Mouse (Mus musculus) CD4-positive helper T cell, adult 2 months (primary cell): ENCODE measurements around the gene Exoc2.

ENCODE experiments used
- DNase-seq: peaks from one replicate; pipeline ENCODE4 v3.0.0-alpha.2; 2012; ENCODE audit warnings: low read depth, missing footprints, low spot score

Exoc2 gene

DNA sequence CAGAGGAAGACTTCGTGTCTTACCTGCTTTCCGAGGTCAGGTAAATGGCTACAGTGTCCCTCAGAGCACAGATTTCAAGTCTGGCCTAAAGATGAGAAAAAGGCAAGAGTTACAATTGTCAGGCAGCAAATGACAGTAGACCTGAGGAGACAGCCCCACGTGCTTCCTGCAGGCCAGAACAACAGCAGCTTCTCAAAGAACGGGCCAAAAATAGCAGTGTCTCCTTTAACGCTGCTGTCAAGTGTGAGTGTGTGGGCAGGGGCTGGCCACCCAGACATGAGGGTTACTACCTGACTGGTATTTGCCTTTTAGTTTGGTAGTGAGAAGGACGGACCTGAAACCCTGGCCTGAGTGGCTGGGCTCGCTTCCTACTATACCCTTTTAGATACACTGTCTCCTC is 153.3 kb downstream of the Exoc2 start:
- no peak for DNase-seq

DNA sequence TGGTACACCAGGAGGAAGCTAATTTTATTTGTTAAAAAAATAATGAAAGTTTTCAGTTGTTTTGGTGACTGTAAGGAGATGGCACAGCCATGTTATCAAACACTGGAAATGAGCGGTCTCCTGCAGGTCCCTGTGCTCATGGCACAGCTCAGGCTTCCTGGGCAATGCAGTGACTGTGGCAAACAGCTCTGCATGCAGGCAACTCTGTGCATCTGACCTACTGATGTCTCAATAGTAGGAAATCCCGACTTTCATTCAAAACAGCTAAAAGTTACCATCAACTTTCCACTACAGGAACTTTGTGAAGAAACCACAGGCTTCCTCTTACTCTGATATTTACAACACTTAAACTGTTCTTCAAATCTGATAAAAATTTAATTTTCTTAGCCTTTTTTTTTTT is 154.0 kb downstream of the Exoc2 start:
- DNase-seq: peak; percentile 43

DNA sequence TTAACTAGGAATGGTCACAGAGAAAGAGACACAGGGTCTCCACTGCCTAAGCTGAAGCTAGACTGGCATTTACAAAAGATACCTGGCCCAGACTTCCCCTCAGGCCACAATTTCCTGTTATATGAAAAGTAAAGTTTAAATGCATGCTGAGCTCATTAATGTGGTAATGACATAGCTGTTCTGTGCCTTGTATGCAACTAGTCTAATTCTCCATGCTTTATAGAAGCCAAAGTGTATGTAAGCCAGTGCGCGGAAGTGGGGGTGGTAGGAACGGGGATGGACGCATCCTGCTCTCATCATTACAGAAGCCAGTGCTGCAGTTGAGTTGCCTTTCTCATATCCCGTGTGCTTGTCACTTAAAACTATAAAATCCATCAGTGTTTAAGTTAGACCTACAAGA is 156.5 kb downstream of the Exoc2 start:
- peak; percentile 60 for DNase-seq

DNA sequence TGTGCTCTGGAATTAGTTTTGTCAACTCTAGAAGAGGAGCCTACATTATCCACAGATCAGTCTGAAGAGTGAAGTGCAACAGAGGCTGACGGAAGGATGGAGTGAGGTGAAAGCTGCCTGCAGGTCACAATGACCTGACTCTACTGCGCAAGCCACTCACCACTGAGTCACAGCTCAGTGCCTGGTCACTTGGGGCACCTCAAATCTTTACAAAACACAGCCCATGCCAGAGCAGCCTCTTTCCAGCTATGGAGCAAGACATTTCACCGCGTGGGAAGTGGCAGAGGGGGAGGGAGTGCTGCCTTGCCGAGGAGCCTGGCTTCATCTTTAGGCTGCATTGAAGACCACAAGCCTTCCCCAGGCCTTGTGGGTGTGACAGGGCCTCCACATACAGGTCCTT is 159.6 kb downstream of the Exoc2 start:
- no peak for DNase-seq

DNA sequence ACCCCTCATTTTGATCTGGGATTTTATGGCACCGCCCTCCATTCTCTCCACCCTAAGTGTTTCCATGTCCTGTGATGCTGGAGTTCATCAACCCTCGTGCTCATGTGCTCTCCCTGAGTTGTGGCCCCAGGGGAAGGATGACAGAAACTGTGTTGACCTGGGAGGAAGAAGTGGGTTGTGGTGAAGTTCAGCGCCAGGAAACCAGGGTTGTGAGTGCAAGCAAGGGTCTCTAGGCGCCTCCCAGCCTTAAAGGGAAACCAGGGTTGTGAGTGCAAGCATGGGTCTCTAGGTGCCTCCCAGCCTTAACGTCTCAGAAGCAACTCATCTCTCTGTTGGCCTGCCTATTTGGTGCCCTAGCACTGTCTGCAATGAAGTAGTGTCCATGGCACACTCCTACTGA is 160.4 kb downstream of the Exoc2 start:
- peak; percentile 46 for DNase-seq

DNA sequence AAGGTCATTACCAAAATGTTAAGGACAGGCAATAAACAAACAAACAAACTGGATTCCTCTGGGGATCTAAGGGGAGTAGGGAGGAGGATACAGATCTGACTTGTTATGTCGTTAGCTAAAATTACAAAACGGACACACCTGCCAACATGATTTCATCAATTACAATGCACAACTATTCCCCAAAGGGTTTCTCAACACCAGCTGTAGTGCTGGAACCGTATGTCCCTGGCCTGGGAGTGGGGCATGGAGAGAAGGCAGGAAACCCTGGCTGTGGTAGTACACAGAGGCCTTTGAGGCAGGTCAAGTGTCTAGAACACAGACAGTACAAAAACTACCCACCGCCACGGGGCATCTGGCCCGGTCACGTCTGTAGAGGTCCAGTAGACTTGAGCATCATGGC is 164.7 kb downstream of the Exoc2 start:
- DNase-seq: no peak

DNA sequence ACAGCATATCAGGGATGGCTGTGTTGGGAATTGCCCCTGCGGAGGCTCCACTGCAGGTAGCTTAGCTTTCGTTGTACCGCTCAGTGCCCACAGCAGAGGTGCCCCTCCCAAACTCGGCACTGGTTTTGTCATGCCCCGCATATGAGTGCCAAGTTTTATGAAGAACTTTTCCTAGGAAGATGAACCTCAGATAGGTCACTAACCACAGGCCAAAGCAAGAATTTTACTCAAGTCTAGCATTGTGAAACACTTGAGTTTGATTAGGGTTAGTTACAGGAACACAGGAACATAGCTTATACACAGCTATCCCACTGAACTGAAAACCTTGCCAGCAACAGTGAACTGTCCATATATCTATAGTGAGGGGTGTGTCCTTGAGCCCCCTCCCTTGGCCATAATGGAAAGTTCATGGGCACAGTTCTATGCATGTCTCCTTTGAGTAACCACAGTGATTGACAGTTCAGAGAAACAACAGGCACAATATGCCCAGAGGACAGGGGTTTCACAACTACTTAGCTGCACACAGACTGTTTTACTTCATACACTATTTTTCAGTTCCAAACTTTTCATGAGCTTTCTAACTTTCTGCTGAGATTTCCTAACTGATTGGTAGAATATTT is 171.4 kb downstream of the Exoc2 start:
- DNase-seq: no peak

DNA sequence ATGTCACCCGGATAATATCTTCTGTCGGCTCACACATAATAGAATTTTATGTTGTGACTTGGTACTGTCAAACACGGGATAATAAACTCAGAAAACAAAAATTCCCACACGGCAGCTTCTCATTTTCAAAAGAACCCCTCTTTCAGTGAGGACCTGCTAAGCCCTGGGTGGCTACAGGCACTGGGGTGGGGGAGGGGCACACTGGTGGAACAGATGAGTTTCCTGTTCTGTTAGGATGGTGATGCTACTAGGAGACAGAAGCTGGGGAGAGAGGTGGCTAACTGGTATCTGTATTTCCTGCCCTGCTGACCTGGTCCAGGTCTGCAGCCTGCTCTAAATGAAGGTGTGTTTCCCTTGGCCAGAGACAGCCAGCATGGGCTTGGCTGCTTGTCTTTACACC is 172.0 kb downstream of the Exoc2 start:
- DNase-seq: no peak

DNA sequence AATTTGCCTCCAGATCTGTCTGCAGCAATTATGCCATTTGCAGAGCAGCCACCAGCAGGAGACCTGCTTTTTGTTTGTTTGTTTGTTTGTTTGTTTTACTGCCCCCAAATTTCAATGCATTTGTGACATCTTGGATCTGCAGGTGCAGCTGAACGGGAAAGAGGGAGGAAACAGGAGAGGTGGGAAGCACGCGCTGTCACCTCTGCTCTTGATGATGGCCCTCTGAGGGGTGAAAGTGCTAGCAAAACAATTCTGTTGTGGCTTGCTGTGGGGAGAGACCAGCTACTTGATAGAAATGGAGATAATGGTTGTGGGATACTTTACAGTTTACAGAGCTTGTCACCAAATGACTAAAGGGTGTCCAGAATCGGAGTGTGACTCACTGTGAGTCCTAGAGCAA is 177.9 kb downstream of the Exoc2 start:
- no peak for DNase-seq

DNA sequence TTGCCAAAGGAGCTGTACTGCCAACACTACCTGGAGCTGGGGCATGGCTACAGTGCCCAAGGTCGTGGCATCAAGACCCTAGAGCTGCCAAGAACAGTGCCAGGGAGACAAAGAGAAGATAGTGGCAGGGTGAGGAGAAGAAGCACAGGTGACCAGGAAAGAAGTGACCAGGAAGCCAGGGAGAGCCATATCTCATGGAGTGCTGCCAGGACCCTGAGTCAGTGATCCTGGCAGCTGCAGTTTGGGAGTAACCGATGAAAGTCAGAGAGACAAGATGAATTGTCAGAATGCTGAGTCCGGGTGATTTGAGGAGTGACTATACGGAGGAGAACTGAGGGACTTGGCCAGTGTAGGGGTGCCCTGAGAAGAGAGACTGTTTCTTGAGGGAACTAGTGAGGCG is 180.3 kb downstream of the Exoc2 start:
- no peak for DNase-seq

DNA sequence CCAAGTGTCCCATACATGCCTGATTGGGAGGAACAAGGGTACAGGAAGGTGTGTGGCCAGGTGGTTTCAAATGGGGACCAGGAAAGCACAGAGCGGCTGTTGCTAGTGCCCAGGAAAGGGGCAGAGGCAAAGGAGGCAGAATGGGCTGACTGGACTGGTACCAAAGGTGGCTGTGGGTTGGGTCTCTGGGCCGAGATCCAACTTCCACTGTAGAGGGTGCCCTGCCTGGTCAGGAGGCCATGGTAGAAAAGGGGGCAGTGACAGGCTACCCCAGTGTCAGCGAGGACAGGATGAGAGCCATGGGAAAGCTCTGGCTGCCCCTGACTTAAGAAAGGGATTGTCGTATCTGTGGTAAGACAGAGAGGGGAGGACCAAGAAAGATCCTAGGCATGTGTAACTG is 180.7 kb downstream of the Exoc2 start:
- DNase-seq: no peak

DNA sequence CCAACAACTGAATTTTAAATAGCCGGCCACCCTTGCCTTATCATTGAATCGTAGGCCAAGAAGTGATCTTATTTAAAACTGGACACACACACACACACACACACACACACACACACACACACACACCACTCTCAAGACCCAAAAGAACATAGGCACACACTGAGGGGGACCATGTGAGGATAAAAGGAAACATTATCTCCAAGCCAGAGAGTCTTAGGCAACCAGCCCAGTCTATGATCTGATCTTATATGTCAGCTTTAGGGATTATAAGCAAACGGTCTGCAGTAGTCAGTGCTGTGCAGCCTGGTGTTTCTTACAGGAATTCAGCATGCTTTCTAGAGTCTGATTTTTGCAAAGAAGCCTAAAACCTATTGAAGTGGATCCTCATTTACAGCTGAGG is 181.2 kb downstream of the Exoc2 start:
- DNase-seq: no peak

DNA sequence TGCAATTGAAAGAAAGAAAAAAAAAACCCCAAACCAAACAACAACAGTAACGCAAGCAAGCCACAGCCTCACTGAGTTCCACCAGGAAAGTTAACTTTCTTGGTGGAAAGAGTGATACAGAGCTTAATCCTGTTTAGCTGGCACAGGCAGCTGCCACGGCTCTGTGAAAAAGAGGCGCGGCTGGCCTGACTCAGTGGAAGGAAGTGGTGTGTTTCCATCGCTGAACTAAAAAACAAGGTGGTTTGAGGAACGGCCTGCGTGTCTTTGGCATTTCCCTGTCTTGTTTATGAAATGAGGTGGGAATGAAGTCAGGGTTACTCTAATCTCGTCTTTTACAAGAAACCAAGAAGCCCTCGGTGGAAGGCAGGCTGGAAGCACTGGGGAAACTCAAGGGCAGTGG is 181.6 kb downstream of the Exoc2 start:
- DNase-seq: peak; percentile 88

DNA sequence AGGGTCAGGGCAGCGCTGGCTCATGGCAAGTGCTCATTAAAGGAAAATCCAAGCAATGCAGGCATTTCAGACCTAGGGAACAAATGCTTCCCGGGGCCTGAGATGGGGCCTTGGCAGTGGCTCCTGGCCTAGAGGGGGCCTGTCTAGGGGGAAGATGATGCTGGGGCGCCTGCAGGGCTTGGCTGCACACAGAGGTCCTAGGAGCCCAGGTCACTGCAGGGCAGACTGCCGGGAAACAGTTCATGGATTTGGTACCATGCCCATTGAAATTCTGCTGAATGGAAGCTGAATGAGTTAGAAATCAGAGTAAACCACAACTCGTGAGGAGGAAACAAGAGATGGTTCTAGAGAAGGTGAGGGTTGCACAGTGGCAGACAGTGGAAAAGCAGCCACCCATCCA is 183.9 kb downstream of the Exoc2 start:
- peak; percentile 50 for DNase-seq

DNA sequence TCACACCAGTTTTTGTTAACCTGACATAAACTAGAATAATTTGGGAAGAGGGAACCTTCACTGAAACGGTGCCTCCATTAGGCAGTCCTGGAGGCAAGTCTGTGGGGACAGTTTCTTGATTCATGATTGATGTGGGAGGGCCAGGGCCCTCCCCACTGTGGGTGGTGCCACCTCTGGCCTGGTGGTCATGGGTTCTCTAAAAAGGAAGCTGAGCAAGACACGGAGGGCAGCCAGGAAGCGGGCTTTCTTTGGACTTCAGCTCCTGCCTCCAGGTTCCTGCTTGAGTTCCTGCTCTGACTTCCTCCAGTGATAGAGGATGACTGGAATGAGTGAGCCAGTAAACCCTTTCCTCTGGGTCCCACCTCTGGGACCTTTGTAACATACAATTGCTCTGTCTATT is 185.5 kb downstream of the Exoc2 start:
- DNase-seq: no peak

DNA sequence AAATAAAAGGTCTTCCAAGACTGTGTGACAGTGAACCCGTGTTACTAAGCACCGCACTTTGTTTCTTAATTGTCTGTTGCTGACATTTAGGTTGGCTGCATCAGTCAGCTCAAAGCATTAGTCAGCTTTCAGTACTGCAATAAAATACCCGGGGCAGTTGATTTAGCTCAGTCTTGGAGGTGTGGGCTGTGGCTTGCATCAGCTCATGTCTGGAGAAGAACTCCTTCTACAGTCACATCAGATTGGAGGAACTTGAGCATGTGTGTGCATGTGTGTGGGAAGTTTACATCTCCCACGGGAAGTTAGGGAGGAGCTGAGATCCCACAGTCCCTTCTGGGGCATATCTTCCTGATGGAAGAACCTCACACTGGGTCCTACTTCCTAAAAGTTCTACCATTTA is 185.9 kb downstream of the Exoc2 start:
- DNase-seq: no peak

DNA sequence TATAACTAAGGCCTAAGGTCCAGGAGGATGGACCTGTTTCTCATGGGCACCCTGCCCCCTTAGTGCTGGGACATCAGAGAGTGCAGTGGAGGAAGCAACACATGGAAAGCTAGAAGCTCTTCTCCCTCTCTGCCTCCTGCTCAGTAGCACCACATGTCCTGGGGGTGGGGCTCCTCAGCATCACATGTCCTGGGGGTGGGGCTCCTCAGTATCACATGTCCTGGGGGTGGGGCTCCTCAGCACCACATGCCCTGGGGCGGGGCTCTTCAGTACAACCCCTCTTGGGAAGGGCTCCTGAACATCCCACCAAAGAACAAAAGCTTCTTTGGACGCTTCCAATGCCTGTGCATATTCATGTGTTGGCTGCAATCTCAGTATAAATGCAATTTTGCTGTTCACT is 186.3 kb downstream of the Exoc2 start:
- no peak for DNase-seq

DNA sequence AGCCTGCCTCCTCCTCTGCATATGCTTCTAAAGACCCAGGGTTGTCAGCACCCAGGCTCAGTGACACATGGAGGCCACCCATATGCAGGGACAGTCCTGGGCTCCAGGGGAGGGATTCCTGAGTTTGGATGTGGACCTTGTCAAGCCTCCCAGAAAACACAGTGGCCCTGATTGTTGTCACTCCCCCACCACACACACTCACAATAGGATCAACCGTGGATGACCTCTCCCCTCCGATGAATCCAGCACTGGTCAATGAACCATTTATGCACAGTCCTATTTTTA is 186.9 kb downstream of the Exoc2 start:
- no peak for DNase-seq

DNA sequence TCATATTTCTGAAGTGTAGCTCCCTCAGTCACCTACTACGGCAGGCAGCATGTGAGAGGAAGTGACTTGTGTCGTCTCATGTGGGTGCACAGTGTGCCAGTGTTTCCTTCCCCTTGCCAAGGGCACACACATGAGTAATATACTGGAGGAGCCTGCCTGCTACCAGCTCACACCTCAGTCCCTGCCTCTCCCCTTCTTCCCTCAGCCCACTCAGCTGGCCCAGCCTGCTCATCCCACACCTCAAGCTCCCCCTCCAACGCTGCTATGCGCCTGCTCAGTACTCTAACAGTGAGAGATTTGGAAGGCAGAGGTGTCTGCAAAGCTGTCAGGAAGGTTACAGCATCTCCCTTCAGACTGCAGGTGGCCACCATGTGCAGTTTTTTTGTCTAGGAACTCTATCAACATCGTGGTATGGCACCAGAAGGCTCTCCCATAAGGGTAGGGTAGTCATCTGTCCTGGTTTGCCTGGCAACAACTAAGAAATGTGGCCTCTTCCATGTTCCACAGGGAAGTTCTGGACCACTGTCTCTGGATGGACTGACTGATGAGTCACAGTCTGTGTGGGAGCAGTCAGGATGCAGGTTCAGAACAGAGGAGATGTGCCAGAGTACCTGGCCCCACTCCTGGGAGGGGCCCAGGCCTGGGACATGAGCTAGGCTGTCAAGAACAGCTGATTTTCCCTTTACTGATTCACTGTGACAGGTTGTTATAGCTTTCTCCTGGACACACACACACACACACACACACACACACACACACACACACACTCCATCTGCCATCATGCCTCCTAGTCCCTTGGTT is 187.5 kb downstream of the Exoc2 start:
- peak; percentile 89 for DNase-seq

DNA sequence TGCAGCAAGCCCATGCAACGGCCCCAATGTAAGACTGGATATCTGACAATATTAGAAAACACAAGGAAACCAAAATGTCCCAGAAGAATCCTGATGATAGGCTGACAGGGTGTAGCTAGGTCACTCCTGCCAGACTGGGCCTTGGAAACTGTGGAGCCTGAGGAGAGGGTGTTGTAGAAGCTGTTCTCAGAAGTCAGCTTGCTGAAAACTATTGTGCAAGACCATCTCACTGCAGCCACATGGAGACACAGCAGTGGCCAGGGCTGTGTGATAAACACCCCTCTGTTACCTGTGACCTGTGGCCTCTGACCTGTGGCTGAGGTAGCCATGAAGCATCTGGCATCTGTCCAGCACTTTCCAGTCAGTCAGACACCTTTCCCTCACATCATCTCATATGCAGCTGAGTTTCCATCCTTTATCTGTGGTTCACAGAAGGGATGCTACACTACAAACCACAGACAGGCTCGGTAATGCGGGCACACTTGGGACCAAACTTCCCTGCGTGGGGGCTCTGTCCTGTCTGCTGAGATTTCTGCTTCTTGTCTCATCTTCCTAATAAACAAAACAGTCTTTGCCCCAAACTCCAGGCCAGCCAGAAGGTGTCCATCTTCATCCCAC is 188.4 kb downstream of the Exoc2 start:
- peak; percentile 69 for DNase-seq

DNA sequence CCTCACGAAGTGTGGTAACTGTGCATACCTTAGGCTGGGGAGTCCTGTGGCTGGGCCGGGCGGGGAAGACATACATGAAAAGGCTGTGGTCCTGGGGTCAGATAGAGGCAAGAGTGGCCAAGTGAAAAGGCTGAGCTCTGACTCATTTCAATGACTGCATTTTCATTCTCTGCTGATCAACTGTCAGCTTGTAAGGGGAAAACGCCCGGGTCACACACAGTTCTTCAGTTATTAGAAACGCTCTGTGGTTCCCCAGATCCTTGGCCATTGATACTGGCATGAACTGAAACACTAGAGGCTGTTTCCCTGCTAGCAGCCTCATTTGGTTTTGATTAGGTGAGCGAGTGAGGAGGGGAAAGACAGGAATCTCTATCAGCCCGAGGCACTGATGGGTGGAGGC is 191.5 kb downstream of the Exoc2 start:
- DNase-seq: no peak

DNA sequence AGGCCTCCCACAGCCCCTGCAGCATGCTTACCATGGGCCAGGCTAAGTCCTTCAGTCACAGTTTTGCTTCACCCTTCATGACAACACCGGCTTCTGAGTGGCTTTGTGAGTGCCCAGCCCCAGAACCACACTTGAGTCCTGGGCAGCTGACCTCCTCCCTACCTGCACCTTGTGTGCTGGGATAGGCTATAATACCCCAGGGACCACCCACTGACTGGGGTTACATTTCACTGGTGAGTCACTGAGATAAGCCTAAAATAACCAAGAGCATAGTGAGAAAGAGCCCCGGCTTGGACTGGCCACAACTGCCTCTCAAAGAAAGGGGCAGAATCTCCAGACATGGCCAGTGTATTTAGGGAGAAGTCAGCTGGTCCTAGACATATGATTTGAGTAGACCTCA is 192.0 kb downstream of the Exoc2 start:
- no peak for DNase-seq

DNA sequence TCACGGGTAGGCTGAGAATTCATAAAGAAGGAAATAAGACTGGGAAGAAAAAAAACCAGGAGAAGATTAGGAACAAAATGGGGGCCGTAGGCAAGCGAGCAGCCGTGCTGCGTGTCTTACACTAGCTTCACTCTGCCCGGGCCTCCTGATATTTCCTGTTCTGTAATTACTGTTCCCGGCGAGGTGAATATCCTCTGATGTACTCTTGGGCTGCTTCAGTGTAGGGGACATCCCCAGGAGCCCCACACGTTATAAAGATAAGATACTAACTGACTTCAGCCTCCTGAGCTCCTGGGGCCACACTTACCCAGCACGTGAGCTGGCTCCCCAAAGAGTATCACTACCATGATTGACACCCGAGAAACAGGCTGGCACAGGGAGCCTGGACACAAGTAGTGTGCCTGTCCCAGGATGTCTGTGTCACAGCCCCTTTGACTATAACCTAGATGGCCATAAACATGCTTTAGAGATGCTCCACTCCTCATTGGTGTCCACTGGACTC is 196.2 kb downstream of the Exoc2 start:
- no peak for DNase-seq
